Mouse (Mus musculus) ES-E14 (cell line): ENCODE data around the gene Cntnap4. TPM values are rescaled to one million over a fixed set of nuclear protein-coding genes. Genes with fewer than 3 reads are reported as not detected.

Source experiments
- DNase-seq: peaks from one replicate; pipeline ENCODE4 v3.0.0-alpha.2; 2013; ENCODE audit warnings: low read depth, low spot score
- H3K27ac ChIP-seq: 2 replicates; pipeline ENCODE4 v1.5.1; 2012; ENCODE audit warnings: low read depth, mild to moderate bottlenecking, low read length, moderate library complexity, mixed read lengths; ENCODE audit not compliant: poor library complexity, insufficient read depth, severe bottlenecking
- H3K36me3 ChIP-seq: 2 replicates; pipeline ENCODE4 v1.6.1; 2012; ENCODE audit warnings: mild to moderate bottlenecking, low read length, moderate library complexity, mixed read lengths; ENCODE audit not compliant: control insufficient read depth, poor library complexity, insufficient read depth, severe bottlenecking
- H3K4me1 ChIP-seq, 2 experiments: fragments of 150-350 bp in 1 of 2; sonication (generic) in 1 of 2; 2 replicates each; pipeline ENCODE4 v1.6.1; 2012; ENCODE audit warnings: low read length in 2 of 2, mild to moderate bottlenecking in 1 of 2, mixed read lengths in 1 of 2; ENCODE audit not compliant: control insufficient read depth in 2 of 2, insufficient read depth in 2 of 2, poor library complexity in 1 of 2
- H3K4me3 ChIP-seq, 2 experiments: fragments of 150-350 bp in 1 of 2; sonication (generic) in 1 of 2; 2 replicates each; pipeline ENCODE4 v1.5.1; 2012; ENCODE audit warnings: low read length in 2 of 2, low read depth in 1 of 2, mild to moderate bottlenecking in 1 of 2, mixed read lengths in 1 of 2; ENCODE audit not compliant: insufficient read depth in 1 of 2, poor library complexity in 1 of 2, severe bottlenecking in 1 of 2
- H3K9ac ChIP-seq: 2 replicates; pipeline ENCODE4 v1.6.1; 2012; ENCODE audit warnings: low read depth, mild to moderate bottlenecking, low read length, mixed read lengths; ENCODE audit not compliant: poor library complexity, insufficient read depth, severe bottlenecking
- H3K9me3 ChIP-seq: fragments of 150-350 bp; sonication (generic); 2 replicates; pipeline ENCODE4 v1.6.1; 2012; ENCODE audit warnings: low read depth, mild to moderate bottlenecking, low read length; ENCODE audit not compliant: control insufficient read depth, insufficient read depth
- CHD2 ChIP-seq: IDR thresholded peaks from 2 replicates; pipeline ENCODE4 v1.6.1; 2014; ENCODE audit warnings: mild to moderate bottlenecking, low read depth, low read length, inconsistent platforms
- HCFC1 ChIP-seq: IDR thresholded peaks from 2 replicates; pipeline ENCODE4 v1.6.1; 2012; ENCODE audit warnings: low read length, inconsistent platforms, borderline replicate concordance; ENCODE audit not compliant: insufficient read depth
- MAFK ChIP-seq: IDR thresholded peaks from 2 replicates; pipeline ENCODE4 v1.6.1; 2014; ENCODE audit warnings: mild to moderate bottlenecking, low read depth, low read length, inconsistent platforms; ENCODE audit not compliant: insufficient read depth
- ZC3H11A ChIP-seq: IDR thresholded peaks from 2 replicates; pipeline ENCODE4 v1.6.1; 2012; ENCODE audit warnings: low read depth, mild to moderate bottlenecking, inconsistent platforms, low read length, borderline replicate concordance
- ZNF384 ChIP-seq: IDR thresholded peaks from 2 replicates; pipeline ENCODE4 v1.6.1; 2012; ENCODE audit warnings: low read depth, low read length, inconsistent platforms
- in situ Hi-C, 2 experiments: fragments of 600-800 bp; cut with MboI; formaldehyde crosslinking; loops; one replicate each; pipeline ENCODE4 v1.15.1; 2025; ENCODE audit warnings: low sequenced_read_pairs in 2 of 2, inconsistent platforms in 1 of 2; ENCODE audit not compliant: unreplicated experiment in 2 of 2
- total RNA-seq: library from RNA; depleted of rRNA; stranded (reverse); fragments of 300-350 nt; gene quantifications from 2 replicates; pipeline ENCODE4 v1.2.3, GENCODE M21; 2012

The Cntnap4 gene
- total RNA-seq, 1 experiment: 0.18 TPM

DNA sequence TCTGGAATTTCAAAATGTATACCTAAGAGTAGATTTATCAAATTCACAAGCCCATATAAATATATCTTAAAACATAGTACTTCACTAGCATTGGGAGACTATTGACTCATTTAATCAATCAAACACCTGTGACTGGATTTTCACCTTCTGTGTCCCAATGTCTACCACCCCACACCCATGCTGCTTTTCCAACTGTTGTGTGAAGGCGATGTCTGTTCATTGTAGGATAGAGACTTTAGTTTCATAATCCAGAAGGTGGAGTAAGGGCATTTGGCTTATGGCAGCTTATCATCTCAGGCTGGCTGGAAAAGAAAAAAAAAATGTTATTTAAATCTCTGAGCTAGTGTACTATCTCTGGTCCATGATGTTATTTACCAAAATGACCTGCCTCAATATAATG lies 83.4 kb downstream of the Cntnap4 start:
- no peak overlapping the region for H3K4me3 ChIP-seq
- H3K9ac ChIP-seq: no peak overlapping the region
- no peak for TF ChIP-seq CHD2
- TF ChIP-seq MAFK: no peak
- TF ChIP-seq HCFC1: no peak
- no peaks in the 10 kb centered on the region for H3K36me3 ChIP-seq
- no peak for DNase-seq
- H3K4me1 ChIP-seq: no peaks in the 10 kb centered on the region
- no peaks in the 10 kb centered on the region for H3K9me3 ChIP-seq
- no peak overlapping the region for H3K27ac ChIP-seq
- in situ Hi-C loops: no loop called here

DNA sequence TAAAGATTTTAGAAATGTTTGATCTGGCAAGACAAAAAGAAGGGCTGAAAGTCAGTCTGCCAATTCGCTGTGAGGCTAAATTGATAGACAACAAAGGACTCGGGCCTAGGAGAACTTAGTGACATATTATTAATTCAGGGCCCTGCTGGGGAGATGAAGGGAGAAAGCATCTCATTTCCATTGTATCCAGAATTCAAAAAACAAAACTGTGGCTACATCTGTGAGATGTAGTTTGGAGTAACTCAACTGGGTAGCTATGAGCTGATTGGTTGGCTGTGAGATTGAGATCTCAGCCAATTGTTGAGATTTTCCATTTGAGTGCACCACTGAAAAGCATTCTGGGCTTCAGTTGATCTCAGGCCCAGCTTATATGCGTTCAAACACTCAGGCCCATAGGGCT lies 84.2 kb downstream of the Cntnap4 start:
- no peak for DNase-seq
- TF ChIP-seq HCFC1 (no peak), CHD2 (no peak), ZC3H11A (no peak), ZNF384 (no peak), MAFK (no peak)

DNA sequence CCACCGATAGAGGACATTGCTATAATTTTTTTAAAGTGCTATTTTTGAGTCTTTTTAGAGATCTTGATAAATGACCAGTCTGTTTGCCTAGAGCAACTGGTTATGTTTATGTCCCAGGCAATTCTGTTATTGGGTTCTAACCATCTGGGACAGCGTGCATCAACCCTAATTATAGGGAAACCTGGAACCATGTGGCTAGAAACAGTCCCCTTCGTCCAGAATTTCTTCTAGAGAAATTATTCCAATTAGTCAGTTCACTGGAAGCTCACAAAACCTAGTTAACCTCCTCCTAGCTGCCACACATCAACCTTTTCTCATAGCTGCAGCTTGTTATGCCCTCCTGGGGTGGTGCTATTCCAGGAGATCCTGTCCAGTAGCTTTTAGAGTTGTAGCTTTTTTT lies 94.2 kb downstream of the Cntnap4 start:
- Histone ChIP-seq H3K9me3 (no peaks in the 10 kb centered on the region), H3K9ac (no peak overlapping the region), H3K4me1 (no peaks in the 10 kb centered on the region), H3K36me3 (no peaks in the 10 kb centered on the region), H3K27ac (no peak overlapping the region), H3K4me3 (no peak overlapping the region)
- in situ Hi-C loops: no loop called here
- TF ChIP-seq MAFK: no peak
- no peak for TF ChIP-seq ZC3H11A
- no peak for TF ChIP-seq CHD2
- no peak for TF ChIP-seq ZNF384
- no peak for TF ChIP-seq HCFC1
- DNase-seq: no peak

More for the DNA sequence above, 84.2 kb downstream of the Cntnap4 start:
- no peaks in the 10 kb centered on the region for H3K4me1 ChIP-seq
- no peak overlapping the region for H3K4me3 ChIP-seq
- H3K27ac ChIP-seq: no peak overlapping the region
- H3K9ac ChIP-seq: no peak overlapping the region
- in situ Hi-C loops: no loop called here
- no peaks in the 10 kb centered on the region for H3K36me3 ChIP-seq
- no peaks in the 10 kb centered on the region for H3K9me3 ChIP-seq

DNA sequence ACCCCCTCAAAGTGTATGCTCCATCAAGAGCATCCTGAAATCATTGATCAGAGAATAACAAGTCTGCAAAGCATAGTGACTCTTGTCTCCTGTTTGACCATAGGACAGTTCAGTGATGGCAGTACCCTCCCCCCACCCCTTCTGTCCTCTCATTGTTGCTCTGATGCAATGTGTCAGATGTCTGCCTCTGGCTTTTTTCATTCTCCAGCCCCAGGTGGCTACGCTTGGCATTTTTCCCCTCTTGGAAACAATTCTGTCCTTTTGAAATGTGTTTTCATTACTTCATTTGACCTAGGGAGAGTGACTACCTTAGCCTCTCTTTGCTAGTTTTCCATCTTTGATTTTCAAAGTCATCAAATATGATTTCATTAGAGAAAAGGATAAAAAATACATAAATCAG lies 104.8 kb downstream of the Cntnap4 start:
- H3K36me3 ChIP-seq: no peaks in the 10 kb centered on the region
- H3K4me1 ChIP-seq: no peaks in the 10 kb centered on the region
- TF ChIP-seq HCFC1 (no peak), CHD2 (no peak), ZNF384 (no peak), ZC3H11A (no peak), MAFK (no peak)
- H3K9me3 ChIP-seq: no peaks in the 10 kb centered on the region
- no peak for DNase-seq
- H3K4me3 ChIP-seq: no peak overlapping the region
- in situ Hi-C loops: no loop called here
- H3K27ac ChIP-seq: no peak overlapping the region
- no peak overlapping the region for H3K9ac ChIP-seq

DNA sequence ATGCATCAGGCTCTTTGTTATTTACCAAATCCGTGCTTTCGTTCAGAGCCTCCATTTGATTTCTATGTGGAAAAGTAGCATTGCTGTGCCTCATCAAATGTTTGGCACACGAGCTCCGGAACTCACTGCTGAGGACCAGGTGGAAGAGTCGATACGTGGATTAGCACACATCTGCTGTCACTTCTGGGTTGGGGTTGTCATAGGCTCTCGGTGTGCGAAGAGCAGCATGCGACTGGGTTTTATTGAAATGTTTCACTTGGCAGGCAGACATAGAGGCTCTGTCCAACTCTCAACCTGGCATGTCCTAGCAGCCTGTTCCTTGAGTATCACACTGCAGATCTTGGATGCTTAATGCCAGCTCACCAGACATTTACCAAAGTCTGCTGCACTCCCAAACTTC lies 111.9 kb downstream of the Cntnap4 start:
- no peak for DNase-seq
- Histone ChIP-seq H3K9me3 (no peaks in the 10 kb centered on the region), H3K27ac (no peak overlapping the region), H3K9ac (no peak overlapping the region), H3K4me3 (no peak overlapping the region), H3K36me3 (no peaks in the 10 kb centered on the region), H3K4me1 (no peaks in the 10 kb centered on the region)
- in situ Hi-C loops: no loop called here
- TF ChIP-seq HCFC1 (no peak), ZC3H11A (no peak), CHD2 (no peak), MAFK (no peak), ZNF384 (no peak)
